Comparison of ENCODE assay signal across 16 mouse cellular contexts in the genomic region with DNA sequence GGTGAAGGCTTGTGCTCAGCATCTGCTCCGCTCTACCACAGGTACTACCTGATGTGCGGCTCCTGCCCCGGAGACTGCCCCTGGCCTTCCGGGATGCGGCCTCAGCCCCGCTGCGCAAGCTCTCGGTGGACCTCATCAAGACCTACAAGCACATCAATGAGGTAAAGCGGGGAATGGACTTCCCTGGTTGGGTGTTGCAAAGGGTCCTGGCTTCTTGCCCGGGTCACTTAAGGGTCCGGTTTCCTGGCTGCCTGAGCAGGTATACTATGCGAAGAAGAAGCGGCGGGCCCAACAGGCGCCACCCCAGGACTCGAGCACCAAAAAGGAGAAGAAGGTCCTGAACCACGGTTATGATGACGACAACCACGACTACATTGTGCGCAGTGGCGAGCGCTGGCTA. TPM values are rescaled to one million over a fixed set of nuclear protein-coding genes. Genes with fewer than 3 reads are reported as not detected.
DNase-seq lines count a peak whose midpoint lies in the region.
"Had no signal": no experiment of that assay in that cellular context is flagged by ENCODE, and none has a peak within 500 bp of the region (broad histone marks: within the 10 kb centered on the region; RNA-seq: fewer than 3 reads in every experiment).

No protein-coding gene starts in this region.

- DNase-seq in cerebellum, adult 8-10 months: peak; percentile 32
- DNase-seq in cerebellum, adult 11 months: no peak
- peak; percentile 4 for DNase-seq in left cerebral cortex, postnatal 4 days
- DNase-seq in left cerebral cortex, postnatal 14 days (ENCODE audit: low spot score in 2 of 2): no peak
- peak; percentile 34 for DNase-seq in gastrocnemius, adult 18-20 months (ENCODE audit: low spot score)
- DNase-seq in gastrocnemius, postnatal 10 days: peak; percentile 51
- no peak for DNase-seq in yolk sac, embryonic 10.5 days (ENCODE audit: low spot score)
- no peak for DNase-seq in thymus, postnatal 10 days (ENCODE audit: low spot score in 2 of 2)
- DNase-seq: adrenal gland, postnatal 25 days; cerebellum, postnatal 36 days; heart, adult 18-20 months; heart, postnatal 10 days; kidney, adult 11 months had no signal

- intact Hi-C loops in left cerebral cortex, postnatal 4 days (cut with DNase I): loop anchor here (10.0 kb wide), 1 partner anchor 122 kb away; a partner anchor contains a TSS
- intact Hi-C loops in left cerebral cortex, postnatal 14 days (cut with DNase I): no loop called here

RNA-seq across cellular contexts. Expression of a gene that starts 3.1 kb away (rescaled TPM):
- total RNA-seq in left cerebral cortex, postnatal 4 days (2021): 10 to 100 TPM; 27.9 TPM
- 10 to 100 TPM; 40.5 to 42.3 TPM for total RNA-seq in left cerebral cortex, postnatal 14 days (2021)
- 10 to 100 TPM; 48.1 to 84.1 TPM for total RNA-seq in gastrocnemius, adult 18-20 months (2021)
- 100 to 1,000 TPM; 151 to 161 TPM for total RNA-seq in gastrocnemius, postnatal 10 days (2021)

RNA-seq across cellular contexts. Expression of a gene that starts 12.8 kb away (rescaled TPM):
- total RNA-seq in left cerebral cortex, postnatal 4 days (2021): 100 to 1,000 TPM; 113 to 121 TPM
- total RNA-seq in left cerebral cortex, postnatal 14 days (2021): 10 to 100 TPM; 62.5 to 63.5 TPM
- 10 to 100 TPM; 21.8 to 23.0 TPM for total RNA-seq in gastrocnemius, adult 18-20 months (2021)
- total RNA-seq in gastrocnemius, postnatal 10 days (2021): 10 to 100 TPM; 44.0 to 49.0 TPM

RNA-seq across cellular contexts. Expression of a gene that starts 53.1 kb away (rescaled TPM):
- total RNA-seq in left cerebral cortex, postnatal 4 days (2021): not detected
- total RNA-seq in left cerebral cortex, postnatal 14 days (2021): not detected
- not detected for total RNA-seq in gastrocnemius, adult 18-20 months (2021)
- total RNA-seq in gastrocnemius, postnatal 10 days (2021): not detected
- total RNA-seq: adrenal gland, adult 18-20 months; adrenal gland, postnatal 25 days; gastrocnemius, postnatal 4 days; heart, adult 18-20 months; heart, postnatal 10 days; hematopoietic stem cell, adult 5-6 weeks had no signal

Comparison
In these comparisons a context has a peak if more than half of its experiments do, and no peak if none do; other contexts are left out.
1. DNase-seq: peak in cerebellum, adult 8-10 months (single experiment), left cerebral cortex, postnatal 4 days (single experiment), gastrocnemius, adult 18-20 months (single experiment) and gastrocnemius, postnatal 10 days (single experiment); none in cerebellum, adult 11 months (single experiment), left cerebral cortex, postnatal 14 days (0 of 2), yolk sac, embryonic 10.5 days (single experiment) and thymus, postnatal 10 days (0 of 2).